Mouse (Mus musculus) fibroblast of lung, adult 2 months (primary cell): ENCODE results near the gene Gpr179.

Experiments
- DNase-seq: peaks from one replicate; pipeline ENCODE4 v3.0.0-alpha.2; 2011; ENCODE audit warnings: low read depth

Gene Gpr179

GRCm38 (mm10) chr11:97352027-97352684 is at the start of gene Gpr179:
Gene Gpr179, minus strand, starts transcription at chr11:97352077.
- DNase-seq = no peak

- DNase-seq = no peak
Observed at GRCm38 (mm10) chr11:97401082-97401481, 49.2 kb upstream of the Gpr179 start.

GRCm38 (mm10) chr11:97399958-97400710 is 48.3 kb upstream of the Gpr179 start:
- no peak for DNase-seq

- DNase-seq = no peak
Observed at GRCm38 (mm10) chr11:97398506-97398905, 46.6 kb upstream of the Gpr179 start.

GRCm38 (mm10) chr11:97394146-97394545 is 42.3 kb upstream of the Gpr179 start:
- DNase-seq = no peak

- DNase-seq = no peak
Observed at GRCm38 (mm10) chr11:97393658-97394057, 41.8 kb upstream of the Gpr179 start.

GRCm38 (mm10) chr11:97389127-97389526 is 37.2 kb upstream of the Gpr179 start:
- DNase-seq = no peak

- DNase-seq = no peak
Observed at GRCm38 (mm10) chr11:97387811-97388210, 35.9 kb upstream of the Gpr179 start.

GRCm38 (mm10) chr11:97383764-97384163 is 31.9 kb upstream of the Gpr179 start:
- no peak for DNase-seq

- no peak for DNase-seq
Observed at GRCm38 (mm10) chr11:97383017-97383416, 31.1 kb upstream of the Gpr179 start.

- DNase-seq = no peak
Observed at GRCm38 (mm10) chr11:97380036-97380435, 28.2 kb upstream of the Gpr179 start.

- DNase-seq = no peak
Observed at GRCm38 (mm10) chr11:97373402-97373801, 21.5 kb upstream of the Gpr179 start.

GRCm38 (mm10) chr11:97372159-97372864 is 20.4 kb upstream of the Gpr179 start:
- DNase-seq = no peak

GRCm38 (mm10) chr11:97370329-97371091 is 18.6 kb upstream of the Gpr179 start:
- DNase-seq = no peak

GRCm38 (mm10) chr11:97368501-97368900 is 16.6 kb upstream of the Gpr179 start:
- DNase-seq = peak; percentile 46

- no peak for DNase-seq
Observed at GRCm38 (mm10) chr11:97365556-97365955, 13.7 kb upstream of the Gpr179 start.

GRCm38 (mm10) chr11:97363644-97363995 is 11.7 kb upstream of the Gpr179 start:
- DNase-seq = no peak

GRCm38 (mm10) chr11:97362943-97363643 is 11.2 kb upstream of the Gpr179 start:
- DNase-seq = no peak

- no peak for DNase-seq
Observed at GRCm38 (mm10) chr11:97362649-97362942, 10.7 kb upstream of the Gpr179 start.

- peak; percentile 66 for DNase-seq
Observed at GRCm38 (mm10) chr11:97361948-97362648, 10.2 kb upstream of the Gpr179 start, which contains the start of gene Socs7. Gene Socs7, plus strand, starts transcription at chr11:97362551.

GRCm38 (mm10) chr11:97357663-97358062 is 5.8 kb upstream of the Gpr179 start:
- peak; percentile 60 for DNase-seq
